Mouse (Mus musculus): ENCODE results near the gene Sec24a.
"Not testable (repeated sequence)": the region's sequence is repeated elsewhere in the genome, so short reads cannot be mapped to it uniquely, and the experiment has no call there.

Gene Sec24a

DNA sequence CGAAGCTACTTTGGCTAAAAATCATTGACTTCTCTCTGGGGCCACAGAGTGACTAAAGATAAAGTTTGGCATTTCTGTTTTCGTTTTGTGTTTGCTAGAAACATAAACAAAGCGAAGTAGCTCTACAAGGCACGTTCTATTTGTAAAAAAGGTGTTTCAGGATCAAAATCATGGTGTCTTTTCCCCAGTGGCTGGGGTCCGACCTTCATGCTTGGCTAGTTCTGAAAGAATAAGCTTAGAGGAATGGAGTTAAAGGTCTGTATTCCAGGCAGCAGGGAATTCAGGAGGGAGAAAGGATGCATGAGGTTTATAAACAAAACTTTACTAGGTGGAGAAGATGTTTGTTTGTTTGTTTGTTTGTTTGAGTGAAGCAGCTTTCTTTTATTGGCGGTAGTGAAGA lies 74.1 kb downstream of the Sec24a start:
- in situ Hi-C loops (cut with MboI, MseI): loop anchor here (5.0 kb wide), 1 partner anchor 47 kb away; no protein-coding TSS in a partner anchor

- in situ Hi-C loops (cut with MboI, MseI): loop anchor here (5.0 kb wide), 1 partner anchor 46 kb away; no protein-coding TSS in a partner anchor
Observed at GRCm38 (mm10) chr11:51688330-51689328, 74.8 kb downstream of the Sec24a start, which contains the start of gene 0610009B22Rik. Gene 0610009B22Rik (minus strand): TSS chr11:51688874.

GRCm38 (mm10) chr11:51681976-51682374 lies 81.5 kb downstream of the Sec24a start:
- in situ Hi-C loops (cut with MboI, MseI): loop anchor here (5.0 kb wide), 1 partner anchor 60 kb away; no protein-coding TSS in a partner anchor

DNA sequence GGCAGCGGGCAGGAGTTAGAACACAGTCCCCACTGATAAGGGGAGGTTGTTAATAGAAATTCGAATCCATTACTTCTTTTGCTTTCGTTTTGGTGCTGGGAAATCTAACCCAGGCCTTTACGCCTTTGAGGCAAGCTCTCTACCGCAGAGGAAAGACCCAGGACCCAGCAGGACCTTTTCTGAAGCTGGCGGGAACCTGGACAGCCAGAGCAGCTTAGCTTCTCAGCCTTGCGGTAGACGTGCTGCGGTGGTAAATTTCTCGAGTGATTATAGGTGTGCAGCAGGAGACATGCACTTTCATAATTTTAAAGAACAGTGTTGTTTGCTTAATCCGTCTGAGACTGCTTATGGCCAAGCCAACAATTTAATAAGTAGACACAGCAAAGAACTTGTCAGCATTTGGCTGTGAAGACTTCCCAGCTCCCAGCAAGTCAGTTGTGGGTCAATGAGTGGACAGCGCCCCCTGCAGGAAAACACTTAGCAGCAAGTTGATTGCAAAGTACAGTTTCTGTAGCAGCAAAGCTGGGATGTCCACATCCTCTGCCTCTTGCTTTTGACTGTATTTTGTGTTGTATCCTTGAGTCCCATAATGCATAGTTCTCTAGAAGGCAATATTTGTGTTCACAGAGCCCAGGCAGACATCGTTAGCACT lies 82.0 kb downstream of the Sec24a start:
- in situ Hi-C loops (cut with MboI, MseI): loop anchor here (5.0 kb wide), 1 partner anchor 59 kb away; no protein-coding TSS in a partner anchor

DNA sequence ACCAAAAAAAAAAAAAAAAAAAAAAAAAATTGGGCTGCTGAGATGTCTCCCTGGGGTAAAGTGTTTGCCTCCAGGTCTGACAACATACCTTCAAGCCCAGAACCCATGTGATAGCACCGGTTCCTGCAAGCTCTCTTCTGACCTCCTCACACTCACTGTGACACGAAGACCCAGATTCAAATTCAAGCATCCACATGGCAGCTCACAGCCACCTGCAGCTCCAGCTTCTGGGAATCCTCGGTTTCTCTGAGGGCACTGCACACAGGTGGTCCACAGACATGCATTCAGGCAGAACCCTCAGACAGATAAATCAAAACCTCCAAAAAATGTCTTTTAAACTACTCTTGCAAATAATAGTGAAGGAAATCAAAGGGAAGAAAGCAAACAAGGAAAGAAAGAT lies 84.0 kb downstream of the Sec24a start:
- in situ Hi-C loops (cut with MboI, MseI): no loop called here

- in situ Hi-C loops (cut with MboI, MseI): no loop called here
Observed at GRCm38 (mm10) chr11:51677737-51678418, 85.6 kb downstream of the Sec24a start.

DNA sequence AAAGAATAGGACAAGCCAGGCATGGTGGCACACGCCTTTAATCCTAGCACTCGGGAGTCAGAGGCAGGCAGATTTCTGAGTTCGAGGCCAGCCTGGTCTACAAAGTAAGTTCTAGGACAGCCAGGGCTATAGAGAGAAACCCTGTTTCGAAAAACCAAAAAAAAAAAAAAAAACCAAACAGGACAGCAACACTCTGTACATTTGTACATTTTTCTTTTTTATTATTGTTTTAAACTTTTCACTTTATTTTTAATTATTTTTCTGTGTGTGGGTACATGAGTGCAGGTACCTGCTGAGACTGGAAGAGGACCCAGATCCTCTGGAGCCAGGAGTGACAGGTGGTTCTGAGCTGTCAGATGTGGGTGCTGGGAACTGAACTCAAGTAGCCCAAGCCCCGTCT lies 88.0 kb downstream of the Sec24a start:
- in situ Hi-C loops (cut with MboI, MseI): no loop called here

GRCm38 (mm10) chr11:51673291-51673690 lies 90.1 kb downstream of the Sec24a start:
- in situ Hi-C loops (cut with MboI, MseI): no loop called here

DNA sequence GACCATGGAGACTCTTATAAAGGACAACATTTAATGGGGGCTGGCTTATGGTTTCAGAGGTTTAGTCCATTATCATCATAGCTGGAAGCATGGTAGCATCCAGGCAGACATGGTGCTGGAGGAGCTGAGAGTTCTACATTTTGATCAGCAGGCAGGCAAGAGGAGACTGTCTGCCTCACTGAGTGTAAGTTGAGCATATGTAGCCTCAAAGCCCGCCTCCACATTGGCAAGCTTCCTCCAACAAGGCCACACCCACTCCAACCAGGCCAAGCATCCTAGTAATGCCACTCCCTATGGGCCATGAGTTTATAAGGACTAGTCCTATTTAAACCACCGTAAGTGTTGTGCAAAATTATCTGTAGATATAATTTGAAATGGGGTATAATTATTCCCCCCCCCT lies 92.1 kb downstream of the Sec24a start:
- in situ Hi-C loops (cut with MboI, MseI): no loop called here

GRCm38 (mm10) chr11:51670846-51671245 lies 92.6 kb downstream of the Sec24a start:
- in situ Hi-C loops (cut with MboI, MseI): no loop called here

- in situ Hi-C loops (cut with MboI, MseI): not testable (repeated sequence)
Observed at GRCm38 (mm10) chr11:51664747-51665146, 98.7 kb downstream of the Sec24a start.

- in situ Hi-C loops (cut with MboI, MseI): no loop called here
Observed at GRCm38 (mm10) chr11:51662632-51663031, 100.8 kb downstream of the Sec24a start.

- in situ Hi-C loops (cut with MboI, MseI): no loop called here
Observed at GRCm38 (mm10) chr11:51661867-51662365, 101.5 kb downstream of the Sec24a start.

- in situ Hi-C loops (cut with MboI, MseI): no loop called here
Observed at GRCm38 (mm10) chr11:51658705-51659104, 104.7 kb downstream of the Sec24a start.

DNA sequence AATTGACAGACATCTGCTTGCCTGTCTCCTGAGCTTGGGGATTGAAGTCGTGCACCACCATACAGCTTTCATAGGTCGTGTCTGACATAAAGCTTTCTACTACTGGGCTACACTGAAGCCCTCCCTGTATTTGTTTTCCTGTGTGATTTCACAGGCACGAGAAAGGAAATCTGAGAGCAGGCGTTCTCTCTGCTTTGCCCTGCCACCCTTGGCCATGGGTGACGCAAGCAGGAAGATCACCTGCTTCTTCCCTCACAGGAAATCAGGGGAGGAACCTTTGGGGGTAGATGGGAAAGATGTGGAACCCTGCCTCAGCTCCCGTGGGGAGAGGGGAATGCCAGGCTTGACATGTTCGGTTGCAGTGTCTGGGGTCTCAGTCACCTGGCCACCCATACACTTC lies 105.1 kb downstream of the Sec24a start:
- in situ Hi-C loops (cut with MboI, MseI): no loop called here

DNA sequence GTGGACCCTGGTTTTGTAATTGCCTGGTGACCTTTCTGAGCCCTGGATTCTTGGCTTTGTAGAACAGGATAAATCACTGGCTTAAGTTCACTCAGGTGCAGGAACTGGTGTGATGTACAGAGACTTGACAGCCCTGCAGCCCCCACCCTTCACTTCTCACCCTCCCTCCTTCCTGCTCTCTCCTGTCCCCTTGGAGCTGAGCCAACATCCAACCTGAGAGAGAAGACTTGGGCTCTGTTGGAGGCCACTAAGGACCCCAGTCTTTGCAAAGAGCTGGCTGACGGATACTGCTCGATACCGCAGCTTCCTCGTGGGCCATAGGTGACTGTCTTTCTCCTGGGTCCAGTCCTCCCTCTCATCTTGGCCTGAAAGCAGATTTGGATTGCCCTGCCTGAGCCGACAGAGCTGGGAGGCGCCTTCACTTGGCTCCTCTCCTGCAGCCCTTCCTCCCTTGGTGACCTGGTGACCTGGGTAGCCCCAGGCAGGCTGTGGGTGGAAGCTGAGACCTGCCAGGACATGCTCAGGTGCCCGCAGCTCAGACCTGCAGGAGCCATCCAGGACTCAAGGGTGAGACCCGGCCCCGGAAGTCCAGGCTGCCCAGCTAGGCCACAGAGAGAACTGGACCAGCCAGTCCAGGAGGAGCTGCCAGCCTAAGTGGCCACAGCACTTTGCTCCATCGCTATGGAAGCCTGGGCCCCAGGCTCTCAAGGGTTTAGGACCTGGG lies 106.5 kb downstream of the Sec24a start:
- in situ Hi-C loops (cut with MboI, MseI): no loop called here

DNA sequence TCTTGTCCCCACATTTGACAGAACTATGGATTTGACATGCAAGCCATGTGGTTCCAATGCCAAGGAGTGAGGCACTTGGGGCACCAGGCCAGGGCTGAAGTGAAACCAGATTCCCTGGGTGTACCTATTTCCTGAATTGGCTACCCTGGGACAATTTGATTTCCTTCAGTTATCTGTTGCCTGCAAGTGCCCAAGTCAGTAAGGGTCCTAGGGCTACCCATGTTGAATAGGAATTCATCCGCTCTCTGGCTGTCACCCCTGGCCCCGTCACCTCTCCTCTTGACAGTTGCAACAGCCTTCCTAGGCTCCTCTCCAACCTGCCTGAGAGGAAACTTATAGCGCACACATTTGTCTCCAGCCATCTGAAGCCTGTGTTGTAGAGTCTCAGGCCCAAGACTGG lies 108.5 kb downstream of the Sec24a start:
- in situ Hi-C loops (cut with MboI, MseI): no loop called here

DNA sequence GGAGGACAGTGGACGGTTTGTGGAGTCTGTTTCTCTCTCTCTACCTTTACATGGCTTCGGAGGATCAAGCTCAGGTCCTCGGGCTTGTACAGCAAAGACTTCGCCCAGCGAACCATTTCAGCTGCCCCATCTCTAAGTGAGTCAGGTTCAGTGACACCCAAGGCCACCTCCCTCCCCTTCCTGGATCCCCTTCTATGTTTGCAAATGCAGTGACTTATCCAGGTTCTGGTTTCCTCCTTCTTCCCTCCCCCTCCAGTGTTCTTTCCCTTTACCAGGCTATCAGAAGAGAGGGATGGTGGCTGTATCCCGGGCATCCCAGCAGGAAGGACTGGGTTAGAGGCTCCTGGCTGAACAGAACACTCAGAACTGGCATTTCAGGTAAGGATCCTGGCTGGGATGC lies 109.7 kb downstream of the Sec24a start:
- in situ Hi-C loops (cut with MboI, MseI): no loop called here

DNA sequence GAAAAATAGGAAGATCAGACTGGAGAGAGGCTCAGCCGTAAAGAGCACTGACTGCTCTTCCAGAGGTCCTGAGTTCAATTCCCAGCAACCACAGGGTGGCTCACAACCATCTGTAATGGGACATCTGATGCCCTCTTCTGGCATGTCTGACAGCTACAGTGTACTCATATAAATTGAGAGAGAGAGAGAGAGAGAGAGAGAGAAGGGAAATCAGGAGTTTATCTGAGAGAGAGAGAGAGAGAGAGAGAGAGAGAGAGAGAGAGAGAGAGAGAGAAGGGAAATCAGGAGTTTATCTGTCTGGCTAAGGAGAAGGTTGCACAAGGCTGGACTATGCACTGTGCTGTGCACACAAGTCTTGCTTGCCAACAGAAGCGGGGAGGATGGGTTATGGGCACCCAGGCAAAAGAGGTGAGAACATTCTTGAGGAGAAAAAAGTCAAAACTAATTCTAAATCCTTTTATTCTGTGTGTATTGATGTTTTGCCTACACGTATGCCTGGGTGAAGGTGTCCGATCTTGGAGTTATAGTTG lies 110.5 kb downstream of the Sec24a start:
- in situ Hi-C loops (cut with MboI, MseI): no loop called here

- in situ Hi-C loops (cut with MboI, MseI): no loop called here
Observed at GRCm38 (mm10) chr11:51650691-51651515, 112.5 kb downstream of the Sec24a start, which contains the start of the genes N4bp3 and D930048N14Rik. Gene N4bp3 (minus strand): TSS chr11:51650842. Gene D930048N14Rik (plus strand): TSS chr11:51650954.

Data from T-helper 2 cell (primary cell).